Mouse (Mus musculus) kidney, postnatal 10 days (tissue): ENCODE measurements at regions not wholly inside any gene's neighbourhood (a gene's known extent, or its start where the extent isn't known, plus 50 kb on each side); places are given as distances from the start of the nearest gene placed in this dataset.

ENCODE experiments used
- DNase-seq: peaks from one replicate; pipeline ENCODE4 v3.0.0; 2021; ENCODE audit warnings: mixed read lengths

DNA sequence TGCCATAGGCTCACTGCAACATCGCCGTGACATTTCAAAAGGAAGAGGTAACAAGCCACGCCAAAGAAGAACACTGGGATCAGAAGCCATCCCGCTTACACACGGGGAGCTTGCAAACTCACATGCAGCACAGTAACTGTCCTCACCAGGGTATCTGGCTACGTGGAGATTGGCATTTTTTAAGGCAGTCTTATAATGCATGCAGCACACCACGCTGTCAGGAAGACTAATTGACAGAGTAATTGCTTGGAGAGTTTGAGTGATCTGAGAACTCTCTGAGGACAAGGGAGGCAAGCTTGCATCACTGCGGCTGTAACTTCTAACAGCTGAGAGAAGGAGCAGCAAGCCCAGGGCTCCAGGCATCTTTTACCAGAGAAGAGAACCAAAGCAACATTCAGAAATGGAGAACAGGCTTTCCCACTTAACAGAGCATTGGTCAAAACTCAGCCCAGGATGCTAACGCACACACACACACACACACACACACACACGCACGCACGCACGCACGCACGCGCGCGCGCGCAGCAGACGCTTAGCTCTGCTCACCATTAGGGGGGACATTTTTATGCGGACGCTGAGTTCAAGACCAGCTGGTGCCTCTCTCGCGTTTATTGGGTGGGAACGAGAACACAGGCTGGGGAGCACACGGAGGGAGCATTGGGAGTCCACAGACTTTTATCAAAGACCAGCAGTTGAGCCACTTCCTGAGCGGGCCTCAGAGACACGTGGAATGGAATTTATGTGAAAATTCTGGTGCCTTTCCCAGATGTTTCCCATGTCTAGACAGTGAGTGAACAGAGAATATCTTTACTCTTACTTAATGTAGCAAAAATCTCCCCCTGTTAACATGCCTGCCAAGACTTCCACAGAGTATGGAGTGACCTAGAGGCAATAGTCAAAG, 66.6 kb downstream of the 1700129C05Rik start:
- peak; percentile 21 for DNase-seq

DNA sequence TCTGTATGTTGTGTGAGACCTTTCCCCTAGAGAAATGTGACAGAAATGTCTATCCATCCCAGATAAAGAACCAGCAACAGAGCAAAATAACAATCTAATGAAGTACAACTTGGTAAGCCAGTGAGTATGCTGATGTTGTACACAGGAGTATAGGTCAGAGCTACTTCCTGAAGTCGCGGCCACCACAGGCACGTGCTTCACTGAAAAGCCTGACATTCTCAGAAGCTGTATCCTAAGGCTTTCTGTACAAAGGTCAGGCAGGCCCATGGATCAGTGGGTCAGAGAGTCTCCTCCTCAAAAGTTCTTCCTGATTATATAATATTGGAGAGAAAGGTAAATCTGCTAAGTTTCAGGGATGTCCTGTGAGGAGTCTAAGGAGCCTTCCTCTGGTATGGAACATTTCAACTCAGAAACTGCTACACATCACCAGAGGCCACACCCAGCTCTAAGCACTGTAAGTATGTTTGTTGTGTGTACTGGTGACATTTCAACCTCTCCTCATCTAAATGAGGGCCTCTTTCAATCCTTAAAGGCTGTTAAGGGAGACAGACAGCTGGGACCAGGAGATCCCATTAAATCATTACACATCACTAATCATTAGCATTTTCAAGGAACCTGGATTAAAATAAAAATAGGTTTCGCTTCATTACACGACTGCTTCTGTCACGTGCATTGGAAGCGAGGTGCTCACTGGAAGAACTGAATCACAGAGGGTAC, 70.2 kb downstream of the 1700129C05Rik start:
- no peak for DNase-seq

DNA sequence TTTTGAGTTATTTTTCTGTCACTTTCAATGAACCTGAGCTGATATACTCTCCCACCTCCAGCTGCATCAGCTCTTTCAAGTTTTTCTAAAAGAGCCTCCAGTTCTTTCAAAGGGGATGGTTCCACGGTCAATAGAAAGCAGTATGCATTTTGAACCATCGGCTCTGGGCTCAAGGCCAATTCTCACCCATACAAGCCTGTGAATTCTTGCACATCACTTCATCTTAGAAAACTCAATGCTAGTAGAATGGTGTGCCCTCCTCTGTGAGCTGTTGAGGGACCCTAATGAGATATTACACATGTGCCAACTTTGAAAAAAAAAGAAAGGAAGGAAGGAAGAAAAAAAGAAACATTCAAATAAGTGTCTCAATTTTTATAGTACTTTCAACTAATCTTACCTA, 72.6 kb downstream of the 1700129C05Rik start:
- DNase-seq: no peak

DNA sequence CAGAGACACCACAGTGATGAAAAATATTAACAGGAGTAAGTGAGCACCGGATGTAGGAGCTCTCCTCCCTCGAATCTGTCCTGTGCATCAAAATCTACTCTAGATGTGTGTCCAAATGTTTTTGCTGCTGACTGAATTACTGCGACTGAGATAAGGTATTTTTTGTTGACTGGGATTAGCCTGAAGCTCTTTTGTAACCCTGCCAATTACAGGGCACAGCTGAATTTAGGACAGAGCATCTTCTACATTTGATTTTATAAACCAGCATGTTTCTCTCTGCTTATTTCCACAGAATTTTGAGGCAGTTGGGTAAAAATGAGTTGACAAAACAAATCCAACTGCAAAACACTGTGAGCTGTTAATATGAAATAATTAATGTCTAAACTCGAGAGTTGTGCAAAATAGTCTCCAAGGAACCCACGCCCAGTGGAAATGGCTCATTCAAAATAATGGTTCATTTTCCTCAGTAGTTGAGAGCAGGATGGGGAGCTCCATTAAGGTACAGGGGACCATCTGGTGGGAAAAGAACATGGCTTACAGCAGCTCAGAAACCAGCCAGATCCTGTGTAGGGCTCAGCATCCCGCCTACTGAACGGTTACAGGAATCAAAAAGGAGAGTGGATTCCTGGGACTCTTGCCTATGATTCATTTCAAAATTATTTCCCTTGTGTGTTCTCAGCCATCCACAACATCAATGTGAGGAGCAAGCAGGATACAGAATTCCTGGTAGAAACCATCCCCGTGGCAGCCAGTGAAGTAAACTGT, 76.1 kb downstream of the 1700129C05Rik start:
- no peak for DNase-seq

GRCm38 (mm10) chr14:59063221-59063620, 79.5 kb downstream of the 1700129C05Rik start:
- no peak for DNase-seq

- no peak for DNase-seq
These were observed 85.9 kb downstream of the 1700129C05Rik start for GRCm38 (mm10) chr14:59056832-59057231.

- no peak for DNase-seq
These were observed 87.4 kb downstream of the 1700129C05Rik start for GRCm38 (mm10) chr14:59055283-59055682.

DNA sequence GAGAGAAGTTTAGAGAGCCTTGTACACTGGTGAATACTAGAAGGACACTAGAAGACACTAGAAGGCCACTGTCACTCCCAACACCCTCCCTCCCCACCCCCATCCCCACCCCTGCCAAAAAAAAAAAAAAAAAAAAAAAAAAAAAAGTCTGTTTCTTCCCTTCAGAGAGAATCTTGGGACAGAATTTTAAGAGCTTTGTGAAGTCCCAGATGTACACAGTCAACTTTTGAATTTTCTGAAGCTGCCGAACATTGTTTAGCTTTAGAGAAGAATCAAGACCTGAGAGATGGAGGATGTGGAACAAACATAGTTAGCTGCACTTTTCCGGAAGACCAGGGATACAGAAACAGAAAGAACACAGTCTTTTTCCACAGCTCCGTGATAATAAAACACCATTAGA, 90.3 kb downstream of the 1700129C05Rik start:
- DNase-seq: no peak

- DNase-seq: no peak
These were observed 91.2 kb downstream of the 1700129C05Rik start for GRCm38 (mm10) chr14:59051478-59051879.

- no peak for DNase-seq
These were observed 97.0 kb downstream of the 1700129C05Rik start for GRCm38 (mm10) chr14:59045687-59046086.

DNA sequence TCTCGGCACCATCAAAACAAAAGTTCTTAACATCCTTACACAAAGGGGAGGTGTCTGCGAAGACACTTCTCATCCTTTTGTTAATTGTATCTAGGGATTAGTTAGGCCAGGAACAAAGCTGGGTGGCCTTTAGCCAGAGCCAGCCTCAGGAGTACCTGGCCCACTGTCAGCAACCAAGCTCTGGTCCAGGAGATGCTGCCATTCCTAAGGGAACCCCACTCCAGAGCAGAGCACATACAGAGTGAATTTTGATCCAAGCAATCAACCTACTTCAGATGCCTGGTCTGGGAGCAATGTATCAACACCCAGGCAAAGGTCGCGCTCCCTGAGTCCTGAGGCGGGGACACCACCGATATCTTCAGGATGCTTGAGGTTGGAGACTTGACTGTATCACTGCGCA, 97.5 kb downstream of the 1700129C05Rik start:
- no peak for DNase-seq

GRCm38 (mm10) chr14:59042152-59042551, 100.5 kb downstream of the 1700129C05Rik start:
- no peak for DNase-seq

- peak; percentile 24 for DNase-seq
These were observed 116.9 kb downstream of the 1700129C05Rik start for GRCm38 (mm10) chr14:59025757-59026156.

DNA sequence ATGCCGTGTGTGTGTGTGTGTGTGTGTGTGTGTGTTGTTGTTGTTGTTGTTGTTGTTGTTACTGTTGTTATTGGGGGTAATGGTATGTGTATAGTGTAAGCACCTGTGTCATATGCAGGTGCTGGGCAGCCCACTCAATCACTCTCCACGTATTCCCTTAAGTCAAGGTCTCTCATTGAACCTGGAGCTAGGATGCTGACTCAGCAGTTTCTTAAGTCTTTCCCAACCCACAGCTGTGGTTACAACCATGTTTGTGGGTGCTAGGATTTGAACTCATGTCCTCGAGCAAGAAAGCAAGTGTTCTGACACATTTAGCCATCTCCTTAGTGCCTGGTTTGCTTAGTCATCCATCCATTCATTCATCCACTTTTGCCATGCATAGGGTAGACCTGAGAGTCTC, 133.2 kb downstream of the 1700129C05Rik start:
- DNase-seq: no peak

DNA sequence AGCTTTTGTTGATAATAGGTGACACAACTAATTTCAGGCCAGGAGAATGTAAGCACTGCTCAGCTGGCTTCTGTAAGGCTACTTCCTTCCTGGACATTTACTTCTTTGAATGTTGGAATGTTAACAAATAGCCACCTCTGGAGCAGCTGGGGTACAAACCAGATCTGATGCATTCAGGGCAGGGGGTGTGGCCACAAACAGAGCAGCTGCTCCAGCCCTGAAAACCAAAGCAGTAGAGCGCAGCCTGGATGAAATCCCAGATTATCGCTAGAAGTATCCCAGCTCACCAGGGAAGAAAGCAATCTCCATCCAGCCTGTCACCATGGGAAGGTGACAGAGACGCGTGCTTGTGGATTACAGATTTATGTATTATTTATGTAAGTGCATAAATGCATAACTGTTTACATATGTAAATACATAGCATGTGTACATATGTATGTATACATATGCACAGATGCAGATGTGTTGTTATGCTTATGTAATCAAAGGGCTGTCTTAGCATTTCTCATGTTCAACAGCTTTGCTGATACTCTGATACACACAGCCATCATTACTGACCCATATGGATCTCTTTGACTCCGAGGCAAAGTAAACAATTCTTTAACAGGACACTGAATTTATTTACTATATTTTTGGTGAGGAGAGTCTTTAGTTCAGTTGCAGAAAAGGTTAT, 143.5 kb downstream of the 1700129C05Rik start:
- DNase-seq: peak; percentile 21

- no peak for DNase-seq
These were observed 147.7 kb downstream of the 1700129C05Rik start for GRCm38 (mm10) chr14:58994994-58995393.

DNA sequence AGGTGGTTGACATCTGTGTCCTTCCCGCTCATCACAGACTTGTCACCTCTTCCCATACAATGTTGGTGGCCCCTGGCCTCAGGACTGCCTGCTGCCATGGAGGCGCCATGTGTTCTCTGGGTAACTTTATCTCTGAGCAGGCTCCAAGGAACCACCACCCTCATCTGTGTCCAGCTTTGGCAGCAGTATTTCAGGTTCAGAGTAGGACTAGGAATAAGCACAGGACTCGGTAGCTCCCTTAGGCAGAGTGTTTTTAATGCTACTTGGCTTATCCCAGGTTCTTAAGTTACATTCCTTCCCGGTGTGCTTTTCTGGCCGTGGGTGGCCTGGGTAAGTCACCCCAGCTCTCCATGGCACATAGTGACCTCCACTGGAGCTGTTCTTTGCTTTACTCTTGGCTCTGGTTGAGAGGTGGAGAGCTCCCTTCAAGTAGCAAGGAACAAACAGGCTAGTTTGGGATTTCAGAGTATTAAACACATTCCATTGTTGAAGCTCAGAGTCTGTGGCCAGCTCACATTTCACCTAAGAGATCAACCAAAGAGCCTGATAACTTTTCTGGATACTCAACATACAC, 153.0 kb downstream of the 1700129C05Rik start:
- no peak for DNase-seq

GRCm38 (mm10) chr14:58987688-58988087, 155.0 kb downstream of the 1700129C05Rik start:
- peak; percentile 7 for DNase-seq

DNA sequence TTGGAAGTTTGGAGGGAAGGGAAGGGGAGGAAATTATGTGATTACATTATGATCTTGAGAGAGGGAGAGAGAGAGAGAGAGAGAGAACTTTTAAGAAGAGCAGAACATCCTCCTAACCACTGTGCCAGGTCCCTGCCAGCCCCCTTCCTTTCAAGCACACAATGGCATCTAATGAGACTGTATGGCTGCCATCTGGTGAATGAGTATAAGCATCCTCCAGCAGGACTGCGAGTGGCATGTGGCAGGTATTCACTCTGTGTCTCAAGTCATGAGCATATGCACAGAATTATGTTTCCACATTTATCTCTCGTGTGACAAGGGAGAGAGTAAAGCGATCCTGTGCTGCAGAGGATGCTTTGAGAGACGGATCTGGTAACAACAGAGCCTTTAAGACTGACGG, 156.9 kb downstream of the 1700129C05Rik start:
- DNase-seq: no peak

- DNase-seq: no peak
These were observed 165.9 kb downstream of the 1700129C05Rik start for GRCm38 (mm10) chr14:58976791-58977190.

DNA sequence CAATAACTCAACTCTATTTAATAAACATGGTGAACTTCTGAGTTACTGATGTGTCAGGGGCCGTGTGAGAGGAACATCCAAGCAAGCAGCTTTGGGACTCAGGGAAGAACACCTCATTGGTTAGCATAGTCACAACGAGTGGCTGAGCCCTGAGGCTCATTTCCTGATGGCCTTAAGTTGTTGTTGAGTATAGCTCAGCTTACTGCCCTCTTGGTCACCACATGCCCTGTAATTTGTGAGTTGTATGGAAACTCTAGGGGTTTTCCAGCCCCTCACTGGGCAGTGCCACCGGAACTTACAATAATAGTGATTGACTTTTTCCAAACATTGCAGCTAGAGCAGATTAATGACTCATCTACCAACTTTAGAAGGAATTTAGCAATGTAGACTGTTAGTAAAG, 173.4 kb downstream of the 1700129C05Rik start:
- DNase-seq: no peak

GRCm38 (mm10) chr14:58967975-58968374, 174.7 kb downstream of the 1700129C05Rik start:
- DNase-seq: no peak
